Mouse (Mus musculus) CH12.LX (cell line): ENCODE data around the gene Sav1.

Source experiments
- BHLHE40 ChIP-seq: IDR thresholded peaks from 2 replicates; pipeline ENCODE4 v1.6.1; 2011; ENCODE audit warnings: mild to moderate bottlenecking, low read depth, low read length, improper control_type of control experiment
- CTCF ChIP-seq, 2 experiments: IDR thresholded peaks in 1 of 2; conservative IDR thresholded peaks in 1 of 2; 2 replicates each; pipeline ENCODE4 v1.5.1; 2011 to 2012; ENCODE audit warnings: low read depth in 2 of 2, low read length in 2 of 2, improper control_type of control experiment in 1 of 2, inconsistent platforms in 1 of 2, mild to moderate bottlenecking in 1 of 2, moderate library complexity in 1 of 2
- EP300 ChIP-seq: IDR thresholded peaks from 2 replicates; pipeline ENCODE4 v1.6.1; 2011; ENCODE audit warnings: low read length, improper control_type of control experiment
- GABPA ChIP-seq: IDR thresholded peaks from 2 replicates; pipeline ENCODE4 v1.6.1; 2012; ENCODE audit warnings: low read depth, low read length, improper control_type of control experiment, inconsistent platforms; ENCODE audit not compliant: insufficient replicate concordance
- HCFC1 ChIP-seq: IDR thresholded peaks from 2 replicates; pipeline ENCODE4 v1.6.1; 2012; ENCODE audit warnings: low read depth, mild to moderate bottlenecking, inconsistent platforms, low read length, improper control_type of control experiment
- IRF4 ChIP-seq: IDR thresholded peaks from 2 replicates; pipeline ENCODE4 v1.6.1; 2014; ENCODE audit warnings: low read depth, mild to moderate bottlenecking, inconsistent platforms, low read length, improper control_type of control experiment
- NELFE ChIP-seq: IDR thresholded peaks from 2 replicates; pipeline ENCODE4 v1.6.1; 2011; ENCODE audit warnings: low read depth, low read length, improper control_type of control experiment
- NRF1 ChIP-seq: IDR thresholded peaks from 2 replicates; pipeline ENCODE4 v1.6.1; 2014; ENCODE audit warnings: low read depth, mild to moderate bottlenecking, inconsistent platforms, low read length, improper control_type of control experiment, moderate library complexity
- PAX5 ChIP-seq: IDR thresholded peaks from 2 replicates; pipeline ENCODE4 v1.6.1; 2012; ENCODE audit warnings: low read length, inconsistent platforms, mixed read lengths
- POLR2A ChIP-seq: IDR thresholded peaks from 2 replicates; pipeline ENCODE4 v1.6.1; 2011; ENCODE audit warnings: low read depth, mild to moderate bottlenecking, improper control_type of control experiment, low read length
- POLR2AphosphoS2 ChIP-seq: IDR thresholded peaks from 2 replicates; pipeline ENCODE4 v1.6.1; 2011; ENCODE audit warnings: low read depth, low read length, improper control_type of control experiment
- USF1 ChIP-seq: IDR thresholded peaks from 2 replicates; pipeline ENCODE4 v1.6.1; 2014; ENCODE audit warnings: low read depth, mild to moderate bottlenecking, inconsistent platforms, low read length, improper control_type of control experiment
- ZC3H11A ChIP-seq: IDR thresholded peaks from 2 replicates; pipeline ENCODE4 v1.6.1; 2012; ENCODE audit warnings: low read depth, mild to moderate bottlenecking, inconsistent platforms, low read length, improper control_type of control experiment

DNA sequence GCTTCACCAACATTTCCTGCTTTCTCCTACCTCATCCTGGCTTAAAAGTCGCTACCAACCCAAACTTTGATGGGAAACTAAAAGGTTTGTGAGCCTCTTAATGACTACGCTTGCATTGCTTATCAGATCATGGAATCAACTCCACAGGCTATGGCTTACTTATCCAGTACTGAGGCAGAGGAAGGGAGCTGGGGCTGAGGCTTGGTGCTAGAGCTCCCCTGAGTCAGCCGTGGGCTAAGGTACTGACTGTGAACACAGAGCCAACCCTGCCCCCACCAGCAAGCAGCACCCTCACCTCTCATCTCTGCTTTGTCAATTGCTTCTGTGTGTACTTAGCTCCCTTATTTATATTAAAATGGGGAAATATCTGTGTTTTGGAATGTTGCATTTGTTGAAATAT, 39.3 kb downstream of the Sav1 start:
- TF ChIP-seq CTCF (conservative IDR thresholded peaks at IDR 0.05 in 1 of 2, IDR thresholded peaks at IDR 0.05 in 1 of 2; ENCODE audit: low read depth in 2 of 2, low read length in 2 of 2) (no peak), POLR2AphosphoS2 (no peak), PAX5 (no peak), POLR2A (no peak), IRF4 (no peak), EP300 (no peak), GABPA (no peak), NELFE (no peak), HCFC1 (no peak), BHLHE40 (no peak), USF1 (no peak), NRF1 (no peak), ZC3H11A (no peak)
